Mouse (Mus musculus) adrenal gland, postnatal 4 days (tissue): Measurements from ENCODE around the gene Hhipl1. TPM values are rescaled to one million over a fixed set of nuclear protein-coding genes. Genes with fewer than 3 reads are reported as not detected.

Experiments
- DNase-seq, 2 experiments: peaks; one replicate each; pipeline ENCODE4 v3.0.0; 2021 to 2022; ENCODE audit warnings: low spot score in 2 of 2, mixed read lengths in 2 of 2
- total RNA-seq, 2 experiments: library from RNA; stranded (reverse); gene quantifications; 2 replicates each; pipeline ENCODE4 v1.2.3; 2021

The Hhipl1 gene
- total RNA-seq, 2 experiments from 2014 or later = 1.1 to 1.3 TPM

DNA sequence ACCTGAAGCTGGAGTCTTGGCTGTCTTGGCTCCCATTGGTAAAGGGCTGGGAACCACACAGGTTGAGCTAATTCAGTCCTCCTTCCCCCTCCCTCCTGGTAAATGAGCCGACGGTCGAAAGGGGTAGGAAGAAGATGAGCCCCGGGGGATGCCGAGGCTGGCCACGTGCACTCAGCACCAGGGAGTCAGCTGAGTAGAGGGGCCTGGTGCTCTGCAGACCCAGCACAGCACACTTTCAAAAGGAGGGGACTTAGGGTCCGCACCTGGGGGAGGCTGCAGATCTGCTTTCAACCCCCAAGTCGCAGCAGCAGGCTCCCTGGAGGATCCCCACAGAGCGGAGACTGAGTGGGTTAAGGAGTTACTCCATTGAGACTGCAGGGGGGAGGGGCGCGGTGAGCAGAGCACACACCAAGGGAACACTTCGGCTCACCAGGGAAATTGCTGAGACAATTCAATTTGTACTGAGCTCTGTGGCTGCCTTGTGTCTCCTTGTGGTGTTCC is 28.7 kb upstream of the Hhipl1 start:
- no peak for DNase-seq

DNA sequence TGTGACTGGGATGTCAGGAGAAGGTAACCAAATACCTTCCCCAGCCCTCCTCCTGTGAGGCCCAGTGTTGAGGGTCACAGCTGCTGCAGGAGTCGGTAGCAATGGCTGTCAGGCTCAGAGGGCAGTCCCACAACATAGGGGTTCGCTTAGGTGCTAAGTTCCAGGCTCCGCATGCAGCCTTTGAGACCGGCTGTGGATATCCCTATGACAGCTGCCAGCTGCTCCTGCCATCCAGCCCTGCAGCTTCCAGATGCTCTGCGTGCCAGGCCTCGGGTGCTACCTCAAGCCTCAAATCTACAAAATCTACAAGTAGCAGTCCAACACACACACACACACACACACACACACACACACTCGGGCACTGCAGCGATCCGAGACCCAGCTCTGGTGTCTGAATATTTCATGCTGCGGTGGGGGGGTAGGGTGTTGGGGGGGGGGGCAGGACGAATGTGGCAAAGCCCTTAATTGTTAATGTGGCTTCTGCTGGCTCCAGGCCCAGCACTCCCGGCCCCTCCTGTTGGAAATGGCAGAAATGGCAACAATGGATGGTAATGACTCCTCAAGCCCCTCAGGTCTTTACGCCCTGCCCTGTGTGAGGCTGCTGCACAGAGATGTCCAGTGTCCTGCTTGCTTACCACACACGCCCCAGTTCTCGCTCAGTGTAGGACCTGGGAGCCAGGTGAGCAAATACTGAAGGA is 27.7 kb upstream of the Hhipl1 start:
- no peak for DNase-seq

DNA sequence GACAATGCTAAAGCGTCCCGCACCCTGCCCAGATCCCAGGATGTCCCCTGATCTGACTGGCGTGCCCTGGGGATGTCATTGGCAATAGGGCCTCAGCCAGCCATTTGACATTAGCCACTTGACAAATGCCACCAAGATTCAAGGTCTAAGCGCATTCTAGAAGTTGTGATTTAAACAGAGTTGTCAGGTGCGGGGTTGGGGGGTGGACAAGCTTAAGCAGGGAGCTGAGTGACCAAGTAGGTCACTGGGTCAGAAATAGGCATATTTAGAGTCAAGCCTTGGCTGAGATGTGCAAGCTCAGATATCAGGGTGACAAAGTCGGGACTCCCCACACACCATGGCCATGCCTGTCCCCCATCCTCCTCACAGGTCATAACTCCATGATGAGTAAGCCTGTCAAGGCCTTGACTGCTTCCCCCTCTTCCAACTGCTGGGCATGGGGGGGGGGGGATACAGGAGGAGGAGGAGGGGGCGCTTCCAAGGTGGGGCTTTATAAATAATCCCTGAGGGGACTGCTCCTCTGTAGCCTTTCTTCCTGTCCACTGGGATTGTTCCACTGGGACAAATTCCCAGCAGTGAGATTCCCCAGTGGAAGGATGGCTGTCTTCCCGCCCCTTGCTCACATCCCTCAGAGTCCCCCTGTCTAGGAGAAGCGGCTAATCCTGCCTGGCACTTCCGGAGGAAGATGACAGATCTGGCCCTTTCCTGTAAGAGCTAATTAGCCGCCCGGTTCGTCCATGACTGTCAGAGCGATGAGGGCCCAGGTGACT is 21.4 kb upstream of the Hhipl1 start:
- no peak for DNase-seq

DNA sequence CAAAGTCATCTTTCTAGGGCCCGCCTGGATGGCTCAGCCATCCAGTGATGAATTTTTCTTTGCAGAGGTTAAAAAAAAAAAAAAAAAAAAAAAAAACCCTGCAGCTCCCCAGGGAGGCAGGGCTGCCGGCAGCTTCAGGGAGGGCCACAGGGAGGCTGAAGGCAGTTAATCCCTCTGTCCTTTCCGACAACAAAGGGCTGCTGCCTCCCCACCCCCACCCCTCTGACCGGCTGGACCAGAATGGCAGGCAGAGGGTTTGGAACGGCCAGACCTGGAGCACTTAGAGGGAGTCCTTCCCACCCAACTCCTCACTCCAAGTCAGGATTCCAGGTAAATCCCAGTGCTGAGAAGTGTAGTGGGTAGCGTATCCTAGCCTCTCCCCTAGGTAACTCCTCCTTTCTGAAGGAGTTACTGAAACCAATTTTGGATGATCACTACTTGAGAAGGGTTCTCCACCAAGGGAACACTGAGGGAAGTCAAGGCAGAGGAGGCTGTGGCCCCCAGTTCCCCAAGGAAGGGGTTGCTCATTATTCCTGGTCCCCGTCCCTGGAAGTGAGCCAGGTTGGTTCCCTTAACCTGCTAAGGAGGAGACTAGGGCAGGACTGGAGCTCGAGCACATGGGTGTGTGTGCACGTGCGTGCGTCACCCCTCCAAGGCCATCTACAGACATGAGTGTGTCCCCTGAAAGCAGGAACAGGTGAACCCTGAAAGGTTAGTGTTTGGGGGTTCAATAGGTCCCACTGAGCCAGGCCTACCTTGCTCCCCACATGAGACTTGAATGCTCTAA is 20.7 kb upstream of the Hhipl1 start:
- DNase-seq = no peak

DNA sequence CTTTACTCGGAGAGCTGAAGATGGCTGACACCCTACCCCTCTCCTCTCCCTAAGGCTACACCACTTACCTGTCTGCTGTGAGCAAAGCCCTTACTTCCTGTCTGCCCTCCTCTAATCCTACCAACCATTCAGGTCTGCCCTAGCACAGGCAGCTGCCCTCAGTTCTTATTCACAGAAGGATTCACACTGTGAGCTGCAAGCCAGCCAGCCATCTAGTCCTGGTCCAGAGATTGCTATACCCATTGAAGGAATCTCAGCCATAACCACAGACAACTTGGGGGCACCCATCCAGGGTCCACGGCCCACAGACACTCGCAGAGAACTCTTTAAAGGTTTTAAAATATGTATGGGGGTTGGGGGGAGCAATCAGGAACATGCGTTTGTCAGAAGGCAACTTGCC is 19.7 kb upstream of the Hhipl1 start:
- no peak for DNase-seq

DNA sequence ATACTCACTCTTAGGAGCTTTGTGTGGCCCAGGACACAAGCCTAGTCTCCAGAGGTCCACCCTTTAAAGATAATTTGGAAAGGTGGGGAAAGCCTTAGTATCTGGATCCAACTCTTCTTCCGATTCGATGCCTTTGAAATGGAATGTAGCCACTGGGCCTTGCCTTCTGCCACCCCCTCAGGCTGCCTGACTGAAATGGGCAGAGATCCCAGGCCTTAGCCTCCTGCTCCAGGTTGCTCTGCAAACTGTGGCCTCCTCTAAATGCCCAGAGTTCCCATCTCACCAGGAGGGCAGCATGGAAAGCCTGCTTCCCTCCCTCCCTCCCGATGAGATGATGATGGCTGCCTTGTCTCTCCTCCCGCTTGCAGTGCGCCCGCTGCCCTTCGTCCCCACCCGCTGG is 19.1 kb upstream of the Hhipl1 start:
- DNase-seq = no peak

DNA sequence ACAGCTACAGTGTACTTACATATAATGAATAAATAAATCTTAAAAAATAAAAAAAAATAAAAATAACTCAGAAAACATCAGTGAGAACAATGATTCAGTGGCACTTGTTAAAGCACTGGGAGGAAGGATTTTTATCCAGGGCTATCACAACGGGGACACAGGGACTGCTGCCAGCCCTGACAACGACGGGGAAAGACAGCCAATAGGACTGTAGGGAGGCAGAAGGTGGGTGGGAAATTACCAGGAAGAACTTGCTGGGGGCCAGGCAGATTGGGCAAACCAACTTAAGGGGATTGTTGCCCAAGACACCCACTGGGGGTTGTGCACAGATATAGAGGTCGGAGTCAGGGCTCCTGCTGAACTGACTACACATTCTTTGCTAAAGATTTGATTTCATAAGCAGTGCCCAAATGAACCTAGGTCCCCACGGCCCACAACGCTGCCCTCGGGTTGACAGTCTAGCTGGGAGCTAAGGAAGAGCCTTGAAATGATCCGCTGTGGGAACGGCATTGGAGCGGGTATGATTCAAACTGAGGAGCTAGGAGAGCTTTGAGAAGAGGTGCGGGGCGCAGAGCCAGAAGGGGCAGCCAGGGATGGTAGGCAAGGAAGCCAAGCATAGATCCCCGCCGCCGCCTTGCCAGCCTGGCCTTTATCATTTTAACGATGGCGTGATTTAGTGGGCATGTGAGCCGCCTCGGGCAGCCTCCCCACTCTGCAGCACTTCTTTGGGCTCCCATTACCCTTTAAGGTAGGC is 17.8 kb upstream of the Hhipl1 start:
- DNase-seq = no peak

DNA sequence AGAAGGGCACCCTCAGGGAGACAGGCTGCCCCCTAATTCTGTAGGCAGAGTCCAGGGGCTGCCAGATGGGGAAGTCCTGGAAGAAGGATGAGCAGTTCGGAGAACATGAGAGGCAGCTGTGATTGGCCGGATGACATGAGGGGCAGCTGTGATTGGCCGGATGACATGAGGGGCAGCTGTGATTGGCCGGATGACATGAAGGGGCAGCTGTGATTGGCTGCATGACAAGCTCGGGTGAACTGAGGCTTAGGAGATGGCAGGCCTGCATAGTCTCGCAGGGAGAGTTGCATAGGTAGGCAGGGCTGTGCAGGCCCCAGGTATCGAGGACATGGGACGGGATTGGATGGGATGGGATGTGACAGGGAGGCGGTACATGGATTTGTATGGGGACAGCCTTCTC is 13.7 kb upstream of the Hhipl1 start:
- DNase-seq = no peak

DNA sequence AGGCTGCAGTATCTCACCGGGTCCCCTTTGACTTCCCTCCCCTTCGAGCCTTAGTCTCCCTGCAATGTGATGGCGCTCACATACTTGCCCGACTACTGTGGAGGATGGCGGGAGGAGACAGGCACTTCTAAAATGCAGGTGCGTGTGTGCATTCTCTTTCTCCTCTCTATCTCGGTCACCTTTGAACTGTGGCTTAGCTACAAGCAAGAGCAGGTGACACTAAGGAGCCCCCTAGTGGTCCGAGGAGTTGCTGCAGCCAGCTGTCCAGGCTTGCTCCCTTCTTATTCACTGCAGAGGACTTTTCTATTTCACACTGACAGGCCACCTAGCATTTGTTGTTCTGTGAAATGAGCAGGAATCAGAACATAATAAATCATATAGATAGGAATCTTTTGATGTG is 13.1 kb upstream of the Hhipl1 start:
- peak in 1 of 2 experiments; percentile 47 for DNase-seq

DNA sequence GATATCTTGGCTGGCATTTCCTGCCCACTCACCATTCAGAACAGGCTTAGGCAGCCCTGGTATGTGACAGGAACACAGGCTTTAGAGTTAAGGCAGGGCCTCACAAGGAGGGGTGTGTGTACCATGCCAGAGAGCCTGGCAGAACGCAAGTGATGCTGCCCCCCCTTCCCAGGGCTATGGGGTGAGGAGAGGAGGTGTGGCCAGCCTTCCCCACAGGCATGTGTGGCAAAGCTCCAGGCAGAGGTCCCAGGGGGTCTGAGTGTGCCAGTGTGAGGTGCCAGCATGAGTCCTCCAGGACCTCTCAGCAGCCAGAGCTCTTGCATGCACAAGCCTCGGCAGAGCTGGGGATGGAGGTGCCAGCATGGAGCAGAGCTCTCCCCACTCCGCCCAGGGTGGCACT is 11.4 kb upstream of the Hhipl1 start:
- no peak for DNase-seq

DNA sequence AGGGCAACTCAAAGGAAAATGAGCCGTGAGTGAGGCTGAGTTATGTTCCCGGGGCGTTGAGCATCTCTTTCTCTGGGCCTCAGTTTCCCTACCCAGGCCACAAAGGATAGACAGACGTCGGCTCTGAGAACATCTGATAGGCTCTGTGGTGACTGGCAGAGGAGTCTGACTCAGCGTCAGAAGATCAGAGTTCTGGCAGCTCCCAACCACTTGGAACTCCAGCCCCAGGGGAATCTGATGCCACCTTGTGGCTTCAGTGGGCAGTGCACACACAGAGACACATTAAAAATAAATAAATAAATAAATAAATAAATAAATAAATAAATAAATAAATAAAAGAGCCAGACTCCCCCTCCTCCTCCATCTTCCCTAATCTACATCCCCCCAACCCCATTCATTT is 9.0 kb upstream of the Hhipl1 start:
- DNase-seq = no peak

DNA sequence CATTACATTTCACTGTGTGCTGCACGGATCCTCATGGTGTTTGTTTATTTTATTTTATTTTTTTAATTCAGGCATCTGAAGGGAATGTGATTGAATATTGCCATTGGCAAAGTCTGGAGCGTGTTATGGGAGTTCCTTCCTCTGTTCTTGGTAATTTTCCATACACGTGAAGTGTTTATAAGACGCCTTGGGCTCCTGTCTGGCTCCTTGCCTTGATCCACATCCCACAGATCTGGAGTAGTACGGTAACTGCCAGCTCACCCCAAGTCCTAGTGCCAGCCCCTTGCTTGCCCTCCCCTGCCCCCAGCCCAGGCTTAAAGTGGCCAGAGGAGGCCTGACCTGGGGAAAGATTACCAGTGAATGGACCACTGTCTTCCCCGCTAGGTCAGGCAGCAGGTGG is 5.1 kb upstream of the Hhipl1 start:
- DNase-seq = no peak

DNA sequence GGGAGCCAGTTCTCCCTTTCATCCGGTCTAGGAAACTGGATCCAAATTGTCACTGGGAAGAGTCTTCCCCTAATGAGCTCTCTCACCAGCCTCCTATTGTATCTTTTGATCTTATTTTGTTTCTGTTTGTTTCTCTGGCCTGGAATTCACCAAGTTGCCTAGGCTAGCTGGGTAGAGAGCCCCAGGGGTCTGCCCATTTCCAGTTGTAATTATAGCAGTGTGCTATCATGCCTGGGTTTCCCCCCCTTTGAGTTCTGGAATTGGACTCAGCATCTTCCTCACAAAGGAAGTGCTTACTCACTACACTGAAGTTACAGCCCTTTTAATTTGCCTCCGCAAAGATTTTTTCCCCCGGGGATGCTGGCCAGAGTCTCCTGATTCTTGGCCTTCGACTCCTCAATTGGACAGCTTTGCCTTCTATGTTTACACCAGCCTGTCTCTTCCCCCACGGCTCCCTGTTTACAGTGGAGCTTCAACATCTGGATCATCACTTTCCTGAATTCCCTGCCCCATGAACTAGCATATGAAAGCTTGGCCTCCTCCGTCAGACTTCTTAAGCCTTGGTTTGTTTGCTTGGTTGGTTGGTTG is 2.2 kb upstream of the Hhipl1 start:
- DNase-seq = no peak

DNA sequence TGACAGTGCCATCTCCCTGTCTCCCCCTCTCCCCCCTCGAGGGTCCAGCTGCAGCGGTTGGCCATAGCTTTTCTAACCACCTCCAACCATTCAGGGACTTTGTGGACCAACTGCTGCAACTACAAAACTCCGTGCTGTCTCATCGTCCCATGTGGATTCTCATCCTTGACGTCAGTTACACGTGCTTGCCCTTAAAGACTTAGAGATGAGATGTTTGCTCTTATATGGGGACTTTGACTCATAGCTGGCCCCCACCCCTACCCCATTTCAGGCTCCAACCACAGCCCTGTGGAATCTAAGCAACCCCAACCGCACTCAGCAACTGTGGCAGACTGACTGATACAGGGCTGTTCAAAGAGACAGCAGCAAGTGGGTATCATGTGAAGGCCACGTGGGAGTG is 898 bp upstream of the Hhipl1 start:
- no peak for DNase-seq

DNA sequence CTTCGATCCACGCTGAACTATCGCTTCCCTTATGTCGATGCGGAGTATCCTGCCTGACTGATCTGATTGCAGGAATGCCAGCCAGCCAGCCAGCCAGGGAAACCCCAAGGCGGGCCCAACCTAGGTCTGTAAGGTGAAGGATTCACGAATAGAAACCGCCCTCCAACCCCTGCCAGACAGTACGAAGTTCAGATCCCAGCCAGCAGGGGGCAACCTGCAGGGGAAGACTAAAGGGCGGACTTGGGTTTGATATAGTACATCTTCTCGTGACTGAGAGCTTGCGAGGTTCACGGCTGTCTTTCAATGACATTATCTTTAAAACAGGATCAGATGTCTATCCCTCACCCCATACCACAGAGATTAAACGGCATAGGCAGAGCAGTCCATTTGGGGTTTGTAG is 1.5 kb downstream of the Hhipl1 start:
- no peak for DNase-seq

DNA sequence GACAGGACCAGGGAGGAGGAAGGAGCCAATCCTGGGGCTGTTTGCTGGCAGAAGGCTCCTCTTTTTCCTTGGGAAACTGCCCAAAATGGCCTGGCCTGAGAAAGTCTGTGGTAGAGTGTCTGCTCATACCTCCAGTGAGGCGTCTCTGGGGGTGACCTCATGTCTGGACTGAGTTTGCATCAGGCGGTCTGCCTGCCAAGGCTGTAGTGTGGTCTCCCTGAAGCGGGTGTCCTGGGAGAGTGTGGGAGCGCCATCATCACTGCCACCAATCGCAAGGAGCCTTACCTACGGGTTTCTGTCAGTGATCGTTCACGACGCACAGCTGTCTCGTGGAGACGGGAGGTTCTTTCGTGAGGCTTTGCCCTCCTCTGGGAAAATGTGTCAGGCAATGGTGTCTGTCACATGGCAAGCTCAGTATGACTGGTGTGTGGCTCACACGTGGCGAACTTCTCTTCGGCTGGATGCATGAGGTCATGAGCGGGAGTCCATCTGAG is 2.3 kb downstream of the Hhipl1 start:
- no peak for DNase-seq

DNA sequence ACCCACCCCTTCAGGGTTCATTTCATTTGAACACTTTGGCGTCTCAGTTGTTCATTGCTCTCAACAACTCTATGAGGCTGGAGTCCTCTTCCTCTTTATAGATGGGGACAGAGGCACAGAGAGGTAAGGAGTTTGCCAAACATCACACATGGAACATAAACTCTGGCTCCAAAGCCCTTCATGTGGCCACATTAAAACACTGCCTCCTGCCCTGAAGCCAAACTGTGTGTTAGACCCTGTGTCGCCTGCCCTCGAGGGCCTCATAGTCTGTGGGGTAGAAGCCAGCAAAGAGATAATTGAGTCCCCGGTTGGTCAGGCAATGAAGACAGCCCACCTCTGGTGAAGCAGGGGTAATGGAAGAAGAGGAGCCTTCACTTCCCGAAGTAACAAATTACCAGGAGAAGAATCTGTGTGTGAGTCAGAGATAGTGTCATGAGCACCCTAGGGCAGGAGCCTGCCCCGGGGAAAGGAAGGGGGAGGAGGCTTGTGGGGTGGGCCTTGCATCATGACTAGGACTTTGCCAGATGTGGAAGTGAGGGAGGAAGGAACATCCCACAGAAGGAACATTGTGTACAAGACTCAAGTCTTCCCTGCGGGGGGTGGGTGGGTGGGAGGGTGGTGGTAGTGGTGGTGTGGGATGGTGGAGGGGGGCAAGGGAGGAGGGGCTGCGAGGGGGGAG is 3.2 kb downstream of the Hhipl1 start:
- DNase-seq = no peak

DNA sequence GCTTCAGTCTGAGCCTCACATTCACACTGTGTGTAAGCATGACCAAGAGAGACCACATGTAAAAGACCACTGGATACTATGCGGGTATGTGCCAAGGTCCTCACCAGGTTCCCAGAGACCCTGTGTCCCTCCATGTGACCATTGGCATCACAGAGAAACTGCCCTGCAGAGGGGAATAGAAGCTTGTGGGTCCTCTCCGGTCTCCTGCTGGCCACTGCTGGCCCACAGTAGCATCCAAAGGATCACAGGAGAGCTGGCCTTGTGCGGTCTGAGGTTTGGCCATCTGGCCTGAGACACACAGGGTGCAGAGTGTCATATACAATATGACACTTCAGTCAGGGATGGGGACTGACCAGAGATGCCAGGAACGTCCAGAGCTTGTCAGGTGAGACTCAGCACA is 4.0 kb downstream of the Hhipl1 start:
- DNase-seq = no peak

DNA sequence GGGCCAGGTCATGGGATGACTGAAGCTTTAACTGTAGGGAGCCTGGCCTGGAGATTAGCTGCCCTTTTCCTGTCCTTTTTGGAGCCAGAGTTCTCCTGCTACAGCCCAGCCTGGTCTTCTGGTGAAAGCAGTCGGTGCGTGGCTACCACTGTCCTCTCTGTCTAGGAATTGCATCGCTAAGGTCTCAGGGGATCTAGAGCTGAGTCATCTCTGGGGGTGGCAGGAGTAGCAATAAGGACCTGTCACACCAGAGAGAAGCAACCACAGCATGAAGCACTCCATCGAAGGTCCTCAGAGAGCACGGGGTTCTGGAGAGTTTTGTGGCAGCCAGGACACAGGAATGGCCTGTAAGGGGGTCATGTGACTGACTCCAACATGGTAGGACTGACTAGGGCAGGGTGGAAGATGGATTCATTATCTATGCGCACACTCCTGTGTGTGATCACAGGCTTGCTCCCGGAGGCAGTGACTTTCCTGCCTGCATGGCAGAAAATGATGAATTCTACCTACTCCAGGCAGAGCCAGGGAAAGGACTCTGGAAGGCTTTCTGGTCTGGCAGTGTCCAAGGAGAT is 4.5 kb downstream of the Hhipl1 start:
- no peak for DNase-seq
